Mouse (Mus musculus) stomach, embryonic 14.5 days (tissue): ENCODE data around the gene Runx1. TPM values are rescaled to one million over a fixed set of nuclear protein-coding genes. Genes with fewer than 3 reads are reported as not detected.
A peak's percentile ranks its signal among the peaks of the same experiment; 100 is the strongest.

Experiments
- ATAC-seq: fragments of 200-750 bp; cut with Nextera tagmentation; 2 replicates; pipeline ENCODE4 v1.8.0; 2017; ENCODE audit warnings: low read depth, moderate TSS enrichment; ENCODE audit not compliant: insufficient number of reproducible peaks, insufficient read depth, low FRiP score
- H3K27ac ChIP-seq: fragments of 300-500 bp; sonication (generic); 2 replicates; pipeline ENCODE4 v1.5.1; 2014; ENCODE audit warnings: mild to moderate bottlenecking, low read length, moderate library complexity, mixed read lengths
- H3K27me3 ChIP-seq: fragments of 300-500 bp; sonication (generic); 2 replicates; pipeline ENCODE4 v1.6.1; 2014; ENCODE audit warnings: low read length, control low read depth, mixed read lengths; ENCODE audit not compliant: control insufficient read depth, insufficient read depth
- H3K36me3 ChIP-seq: fragments of 300-500 bp; sonication (generic); 2 replicates; pipeline ENCODE4 v1.6.1; 2014; ENCODE audit warnings: mild to moderate bottlenecking, control low read depth, low read length, moderate library complexity, mixed read lengths; ENCODE audit not compliant: control insufficient read depth, insufficient read depth
- H3K4me1 ChIP-seq: fragments of 300-500 bp; sonication (generic); 2 replicates; pipeline ENCODE4 v1.6.1; 2014; ENCODE audit warnings: low read length, control low read depth, mixed read lengths; ENCODE audit not compliant: control insufficient read depth, insufficient read depth
- H3K4me2 ChIP-seq: fragments of 300-500 bp; sonication (generic); replicated peaks from 2 replicates; pipeline ENCODE4 v1.6.1; 2014; ENCODE audit warnings: low read depth, low read length, control low read depth
- H3K4me3 ChIP-seq: fragments of 300-500 bp; sonication (generic); 2 replicates; pipeline ENCODE4 v1.5.1; 2014; ENCODE audit warnings: low read depth, low read length, control low read depth
- H3K9ac ChIP-seq: fragments of 300-500 bp; sonication (generic); replicated peaks from 2 replicates; pipeline ENCODE4 v1.6.1; 2014; ENCODE audit warnings: low read depth, mild to moderate bottlenecking, control low read depth, low read length, moderate library complexity, mixed read lengths
- H3K9me3 ChIP-seq: fragments of 300-500 bp; sonication (generic); 2 replicates; pipeline ENCODE4 v1.6.1; 2016; ENCODE audit warnings: low read depth, low read length, control low read depth; ENCODE audit not compliant: control insufficient read depth
- WGBS: fragments of 180-500 bp; shearing (Covaris S2); extraction: QIAGEN DNeasy Blood & Tissue Kit; methylation state at CpG from one replicate; pipeline ENCODE4 v1.1.7; 2014; 5-methylcytosine and 5-hydroxymethylcytosine counted together
- polyA plus RNA-seq: library from polyadenylated mRNA; unstranded; fragments of >200 nt; fragmentation: Nextera tagmentation; extraction: Ambion mirVana; gene quantifications from 2 replicates; pipeline ENCODE4 v1.2.1, GENCODE M21; 2014

Gene Runx1
- polyA plus RNA-seq, 1 experiment from 2014 or later, result 9.2 TPM

DNA sequence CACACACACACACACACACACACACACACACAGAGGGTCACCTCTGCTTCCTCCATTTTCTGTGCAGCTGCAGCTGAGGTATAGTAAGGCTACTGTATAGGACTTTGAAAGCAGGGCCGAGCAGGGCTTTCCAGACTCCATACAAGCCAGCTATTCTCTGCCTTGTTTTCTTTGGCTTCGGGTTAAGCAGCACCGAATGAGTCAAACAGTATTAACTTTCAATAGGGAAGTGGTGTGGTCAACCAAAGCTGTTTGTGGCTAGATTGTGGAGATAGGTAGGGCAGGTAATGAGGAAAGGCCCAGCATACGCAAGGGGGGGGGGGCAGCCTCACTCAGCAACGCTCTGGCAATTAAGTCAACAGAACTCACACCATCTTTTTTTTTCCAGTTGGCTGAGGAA is 172.1 kb downstream of the Runx1 start:
- no peak for ATAC-seq
- 0 out of 2 replicates have a peak, but pooled peaks cover 20% of the 10 kb centered on the region for H3K4me1 ChIP-seq
- no peaks in the 10 kb centered on the region for H3K36me3 ChIP-seq
- no peaks in the 10 kb centered on the region for H3K27me3 ChIP-seq
- peak overlapping the region; percentile 6; the same call in 1 of the 2 replicates for H3K27ac ChIP-seq
- H3K4me2 ChIP-seq, result no peak overlapping the region
- no peaks in the 10 kb centered on the region for H3K9me3 ChIP-seq
- no peak overlapping the region for H3K9ac ChIP-seq
- H3K4me3 ChIP-seq, result no peak overlapping the region
- WGBS, result 54% methylated on average over 5 of the region's 5 CpGs

- Histone ChIP-seq H3K4me3 (no peak overlapping the region), H3K36me3 (no peaks in the 10 kb centered on the region), H3K27ac (no peak overlapping the region), H3K9me3 (no peaks in the 10 kb centered on the region), H3K4me1 (0 out of 2 replicates have a peak, but pooled peaks cover 20% of the 10 kb centered on the region), H3K4me2 (no peak overlapping the region), H3K27me3 (no peaks in the 10 kb centered on the region), H3K9ac (no peak overlapping the region)
- WGBS, result 89% methylated on average over 3 of the region's 3 CpGs
- no peak for ATAC-seq
Observed at GRCm38 (mm10) chr16:92651256-92651655, 174.7 kb downstream of the Runx1 start.

- H3K27ac ChIP-seq, result peak overlapping the region; percentile 61; the same call in 1 of the 2 replicates
- no peaks in the 10 kb centered on the region for H3K9me3 ChIP-seq
- H3K4me2 ChIP-seq, result no peak overlapping the region
- no peaks in the 10 kb centered on the region for H3K27me3 ChIP-seq
- H3K36me3 ChIP-seq, result no peaks in the 10 kb centered on the region
- H3K4me1 ChIP-seq, result peaks cover 13% of the 10 kb centered on the region
- 61% methylated on average over 13 of the region's 13 CpGs for WGBS
- H3K4me3 ChIP-seq, result no peak overlapping the region
- ATAC-seq, result no peak
- H3K9ac ChIP-seq, result no peak overlapping the region
Observed at GRCm38 (mm10) chr16:92646153-92646552, 179.8 kb downstream of the Runx1 start.

DNA sequence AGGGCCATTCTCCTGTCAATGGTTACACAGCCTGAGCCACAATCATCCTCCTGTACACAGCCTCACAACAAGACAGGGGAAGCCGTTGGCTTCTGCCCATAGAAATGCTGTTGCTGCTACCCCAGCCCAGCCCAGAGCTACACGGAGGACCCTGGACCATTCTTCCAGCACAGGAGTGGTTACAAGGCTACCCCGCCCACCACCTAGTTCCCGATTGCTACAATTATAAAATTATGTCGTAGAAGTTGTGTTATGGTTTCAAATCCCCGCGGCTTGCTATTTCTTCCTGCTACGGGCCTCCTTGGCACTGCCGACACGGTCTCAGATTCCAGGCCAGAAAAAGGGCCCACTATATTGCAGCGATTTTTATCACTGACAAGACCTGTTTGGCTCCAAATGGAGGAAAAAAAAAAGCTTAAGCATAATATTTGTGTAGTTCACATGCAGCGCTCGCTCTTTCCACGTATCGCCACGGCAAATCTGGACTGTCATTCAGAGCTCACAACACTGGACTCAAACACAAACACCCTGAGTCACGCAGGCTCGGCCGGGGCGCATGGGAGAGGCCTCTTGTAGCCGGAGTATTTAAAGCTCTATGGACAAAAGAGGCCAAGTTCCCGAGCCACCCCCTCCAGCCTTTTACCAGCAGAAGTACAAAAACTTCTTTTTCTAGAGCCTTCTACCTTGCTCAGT is 180.4 kb downstream of the Runx1 start:
- 63% methylated on average over 22 of the region's 22 CpGs for WGBS
- Histone ChIP-seq H3K9me3 (no peaks in the 10 kb centered on the region), H3K4me3 (no peak overlapping the region), H3K4me2 (no peak overlapping the region), H3K9ac (no peak overlapping the region), H3K27me3 (no peaks in the 10 kb centered on the region), H3K27ac (peak overlapping the region; percentile 61; the same call in 1 of the 2 replicates), H3K4me1 (peaks cover 13% of the 10 kb centered on the region), H3K36me3 (no peaks in the 10 kb centered on the region)
- ATAC-seq, result peak; percentile 62

- no peaks in the 10 kb centered on the region for H3K27me3 ChIP-seq
- no peak overlapping the region for H3K4me3 ChIP-seq
- peak overlapping the region; percentile 55 for H3K27ac ChIP-seq
- 50% methylated on average over 15 of the region's 15 CpGs for whole genome bisulfite sequencing
- H3K9me3 ChIP-seq, result no peaks in the 10 kb centered on the region
- ATAC-seq, result 0 out of 2 replicates have a peak, but pooled peaks have one; percentile 19
- H3K36me3 ChIP-seq, result no peaks in the 10 kb centered on the region
- no peak overlapping the region for H3K9ac ChIP-seq
- no peak overlapping the region for H3K4me2 ChIP-seq
- H3K4me1 ChIP-seq, result peaks cover 13% of the 10 kb centered on the region
Observed at GRCm38 (mm10) chr16:92644718-92645422, 181.1 kb downstream of the Runx1 start.

GRCm38 (mm10) chr16:92644315-92644714 is 181.6 kb downstream of the Runx1 start:
- Histone ChIP-seq H3K27me3 (no peaks in the 10 kb centered on the region), H3K4me2 (no peak overlapping the region), H3K27ac (peak overlapping the region; percentile 55), H3K9me3 (no peaks in the 10 kb centered on the region), H3K4me1 (peaks cover 13% of the 10 kb centered on the region), H3K36me3 (no peaks in the 10 kb centered on the region), H3K4me3 (no peak overlapping the region), H3K9ac (no peak overlapping the region)
- ATAC-seq, result no peak
- WGBS, result 67% methylated on average over 10 of the region's 10 CpGs

GRCm38 (mm10) chr16:92642283-92642682 is 183.7 kb downstream of the Runx1 start:
- no peaks in the 10 kb centered on the region for H3K36me3 ChIP-seq
- H3K4me2 ChIP-seq, result no peak overlapping the region
- H3K4me3 ChIP-seq, result no peak overlapping the region
- H3K9me3 ChIP-seq, result no peaks in the 10 kb centered on the region
- H3K9ac ChIP-seq, result no peak overlapping the region
- H3K27me3 ChIP-seq, result no peaks in the 10 kb centered on the region
- H3K27ac ChIP-seq, result no peak overlapping the region
- no peak for ATAC-seq
- 77% methylated on average over 8 of the region's 8 CpGs for whole genome bisulfite sequencing
- peaks cover 13% of the 10 kb centered on the region for H3K4me1 ChIP-seq

- Histone ChIP-seq H3K4me1 (peaks cover 13% of the 10 kb centered on the region), H3K4me2 (no peak overlapping the region), H3K9ac (no peak overlapping the region), H3K27ac (no peak overlapping the region), H3K4me3 (no peak overlapping the region), H3K36me3 (no peaks in the 10 kb centered on the region), H3K27me3 (no peaks in the 10 kb centered on the region), H3K9me3 (no peaks in the 10 kb centered on the region)
- WGBS, result 64% methylated on average over 6 of the region's 6 CpGs
- ATAC-seq, result no peak
Observed at GRCm38 (mm10) chr16:92641053-92641452, 184.9 kb downstream of the Runx1 start.
